Mouse (Mus musculus) right cerebral cortex, adult 18-20 months (tissue): Measurements from ENCODE around the gene Adad2.
A peak's percentile ranks its signal among the peaks of the same experiment; 100 is the strongest.

Experiments used
- DNase-seq: peaks from one replicate; pipeline ENCODE4 v3.0.0; 2022; ENCODE audit warnings: mixed read lengths

Adad2 gene

DNA sequence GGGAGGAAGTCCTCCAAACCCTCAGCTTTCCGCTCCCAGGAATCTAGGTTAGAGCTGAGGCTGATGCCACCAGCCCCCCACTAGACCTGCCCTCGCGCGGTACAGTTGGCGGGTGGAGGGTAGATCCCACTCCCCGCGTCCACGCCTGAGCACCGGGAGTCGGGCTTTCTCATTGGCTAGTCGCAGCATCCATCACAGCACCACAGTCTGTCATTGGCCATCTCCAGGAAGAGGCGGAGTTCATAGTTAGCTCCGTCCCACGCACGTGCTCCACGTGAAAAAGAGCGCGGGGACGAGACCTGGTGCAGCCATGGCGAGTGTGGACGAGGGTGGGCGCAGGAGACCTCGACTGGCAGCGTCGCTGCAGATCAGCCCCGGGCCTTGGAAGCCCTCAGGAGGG lies at the start of gene Adad2:
Gene Adad2, plus strand, starts transcription at position 277 of the 400 bp plus-strand sequence.
- DNase-seq, result no peak

DNA sequence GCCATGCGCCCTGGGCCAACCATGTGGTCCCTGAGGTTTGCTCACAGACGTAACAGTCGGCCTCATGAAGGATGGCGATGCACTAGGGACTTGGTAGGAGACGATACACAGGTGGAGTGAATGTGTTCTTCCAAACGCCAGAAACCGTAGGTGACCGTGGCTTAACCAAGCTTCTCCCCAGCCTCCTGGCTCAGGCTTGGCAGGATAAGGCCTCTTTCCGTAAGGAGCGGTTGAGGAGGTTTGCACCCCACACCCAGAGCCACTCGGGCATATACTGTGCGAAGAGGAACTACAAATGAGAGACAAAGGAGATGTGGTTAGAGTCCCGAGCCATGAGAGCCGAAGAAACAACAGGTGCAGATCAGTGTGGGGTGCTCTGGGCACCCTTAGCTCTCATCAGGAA lies 48.7 kb upstream of the Adad2 start:
- DNase-seq, result no peak

DNA sequence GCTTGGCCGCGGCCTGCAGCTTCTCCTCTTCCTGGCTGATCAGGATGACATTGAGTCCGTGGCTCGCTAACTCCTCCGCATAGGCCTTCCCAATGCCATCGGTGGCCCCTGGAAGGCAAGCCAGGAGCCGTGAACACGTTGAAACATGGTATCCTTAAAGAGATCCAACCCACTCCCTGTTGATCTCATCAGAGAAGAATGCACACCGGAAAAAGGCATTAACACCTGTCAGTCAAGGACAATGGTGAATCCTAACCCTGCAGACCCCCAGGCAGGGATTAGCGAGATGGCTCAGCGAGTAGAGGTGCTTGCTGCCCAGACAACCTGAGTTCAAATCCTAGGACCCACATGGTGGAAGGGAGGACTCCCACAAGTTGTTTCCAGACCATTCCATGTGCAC lies 46.2 kb upstream of the Adad2 start:
- no peak for DNase-seq

DNA sequence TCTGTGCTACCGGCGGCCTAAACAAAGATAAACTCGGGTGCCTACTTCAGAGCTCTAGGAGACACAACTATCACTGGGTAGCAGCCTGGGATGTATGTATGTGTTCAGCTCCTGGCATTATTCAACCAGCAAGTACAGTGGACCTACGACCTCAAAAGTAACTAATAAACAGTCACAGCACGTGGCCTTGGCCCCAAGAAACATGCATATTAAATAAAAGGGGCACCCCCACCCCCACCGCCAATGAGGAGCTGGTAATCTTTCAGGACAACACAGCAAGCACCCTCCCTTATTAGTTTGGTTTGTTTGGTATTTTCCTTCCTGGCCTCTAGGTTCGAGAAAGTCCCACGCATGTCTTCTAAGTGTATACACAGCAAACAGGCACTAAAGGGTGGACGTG lies 44.3 kb upstream of the Adad2 start:
- DNase-seq, result no peak

DNA sequence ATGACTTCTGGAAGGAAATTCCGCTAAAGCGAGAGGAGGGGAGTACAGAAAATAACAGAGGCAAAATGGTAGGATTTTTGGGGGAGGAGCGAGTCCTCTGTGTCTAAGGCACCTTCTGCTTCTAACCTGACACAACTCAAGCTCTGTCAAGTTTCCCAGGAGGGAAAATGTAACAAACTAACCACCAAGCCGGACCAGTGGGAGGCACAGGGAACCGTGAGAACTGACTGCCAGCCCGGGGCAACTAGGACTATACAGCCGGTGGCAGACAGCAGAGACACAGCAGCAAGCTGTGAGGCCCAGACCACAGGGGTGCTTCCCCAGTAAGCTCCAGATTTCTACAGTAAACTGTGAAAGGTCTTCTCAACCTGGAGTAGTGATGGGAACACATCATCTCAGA lies 43.6 kb upstream of the Adad2 start:
- DNase-seq, result no peak

DNA sequence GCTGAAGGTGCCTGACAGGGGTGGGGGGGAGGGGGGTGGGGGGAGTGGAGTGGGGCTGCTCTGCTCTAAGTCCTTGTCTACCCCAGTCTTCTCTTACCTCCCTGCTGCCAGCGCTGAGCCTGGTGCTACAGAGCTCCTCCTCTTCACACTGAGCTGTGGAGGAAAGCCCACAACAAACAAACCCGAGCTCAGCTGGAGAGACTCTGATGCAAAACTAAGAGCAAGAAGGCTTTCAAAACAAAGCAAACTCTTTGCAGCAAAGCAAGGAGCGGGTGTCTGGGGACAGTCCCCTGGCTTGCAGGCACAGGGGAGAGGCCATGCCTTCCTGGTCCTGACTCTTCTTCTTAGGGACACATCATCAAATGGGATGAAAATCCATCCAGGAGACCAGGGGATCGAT lies 42.7 kb upstream of the Adad2 start:
- DNase-seq, result no peak

DNA sequence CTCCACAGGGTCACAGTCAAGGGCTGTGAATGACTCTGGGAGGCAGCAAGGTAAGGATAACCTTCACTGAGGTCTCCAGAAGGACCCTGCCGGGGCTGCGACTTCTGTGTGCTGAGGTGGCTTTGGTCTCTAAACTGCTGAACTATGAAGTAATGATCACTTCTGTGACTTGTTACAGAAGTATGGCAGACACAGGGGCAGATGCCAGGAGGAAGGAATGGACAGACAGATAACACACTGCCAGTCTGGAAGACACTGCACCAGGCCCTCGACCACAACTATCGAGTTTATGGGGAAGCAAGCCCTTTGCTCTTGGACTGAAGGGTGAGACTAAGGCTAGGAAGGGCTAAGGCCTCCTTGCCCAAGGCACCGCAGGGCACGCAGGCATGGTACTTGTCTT lies 41.4 kb upstream of the Adad2 start:
- no peak for DNase-seq

DNA sequence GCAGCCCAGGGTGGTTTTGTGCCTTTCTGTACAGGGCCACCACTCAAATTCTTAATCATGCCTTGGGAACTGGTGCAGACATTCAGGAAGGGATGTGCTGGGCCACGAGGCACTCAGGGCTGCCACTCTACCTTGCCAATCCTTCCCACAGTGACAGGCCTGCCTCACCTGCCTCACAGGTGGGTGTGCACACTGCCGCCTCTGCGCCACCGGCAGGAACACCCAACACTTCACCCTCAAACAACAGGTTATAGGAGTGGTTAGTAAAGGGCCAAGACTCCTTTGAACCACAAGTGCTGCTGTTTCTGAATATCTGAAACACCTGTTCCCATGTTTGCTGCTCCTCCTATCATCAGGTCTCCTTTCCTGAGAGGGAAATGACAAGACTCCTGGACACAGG lies 40.1 kb upstream of the Adad2 start:
- no peak for DNase-seq

DNA sequence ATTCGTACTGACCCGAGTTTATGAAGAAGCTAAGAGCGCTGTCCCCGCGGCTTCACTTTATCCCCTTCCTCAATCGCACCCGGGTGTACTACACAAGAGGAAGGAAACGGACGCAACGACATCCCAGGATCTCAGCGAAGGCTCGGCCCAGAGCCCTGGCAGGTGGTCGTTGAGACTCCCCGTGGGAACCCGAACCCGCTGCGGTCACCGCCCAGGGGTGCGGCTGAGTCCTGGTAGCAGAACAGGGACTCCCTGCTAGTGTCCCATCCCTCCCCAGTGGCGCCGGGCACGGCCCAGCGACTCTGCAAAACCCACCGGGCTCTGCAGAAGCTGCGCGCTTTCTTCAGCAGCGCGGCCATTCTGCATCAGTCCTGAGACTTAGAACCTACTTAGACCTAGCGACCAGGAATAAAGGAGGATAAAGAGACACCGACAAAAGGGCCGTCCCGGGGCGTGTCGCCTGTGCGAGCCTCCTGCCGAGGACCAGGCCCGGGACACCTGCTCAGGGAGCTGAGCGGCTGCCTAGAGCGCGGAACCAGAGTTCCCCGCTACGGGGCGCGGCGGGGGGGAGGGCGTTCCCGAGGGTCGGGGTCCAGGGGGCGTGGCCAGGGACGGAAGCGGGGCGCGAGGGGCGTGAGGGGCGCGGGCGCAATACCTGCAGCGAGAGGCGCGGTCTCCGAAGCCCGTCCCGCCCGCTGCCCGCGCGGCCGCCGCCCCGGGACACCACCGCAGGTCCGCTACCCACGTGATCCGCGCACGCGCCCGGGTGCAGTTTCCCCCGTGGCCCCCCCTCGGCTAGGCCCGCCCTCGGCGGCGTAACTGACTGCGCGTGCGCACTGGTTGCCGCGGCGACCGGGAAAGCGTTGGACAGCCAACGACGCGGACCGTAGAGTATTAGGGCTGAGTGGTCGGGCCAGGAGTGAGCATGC lies 37.8 kb upstream of the Adad2 start, which contains the start of the genes Hsdl1 and Dnaaf1:
Gene Hsdl1, minus strand, starts transcription at position 747 of the 929 bp plus-strand sequence.
Gene Dnaaf1, plus strand, starts transcription at position 799 of the 929 bp plus-strand sequence.
- DNase-seq, result peak; percentile 96

DNA sequence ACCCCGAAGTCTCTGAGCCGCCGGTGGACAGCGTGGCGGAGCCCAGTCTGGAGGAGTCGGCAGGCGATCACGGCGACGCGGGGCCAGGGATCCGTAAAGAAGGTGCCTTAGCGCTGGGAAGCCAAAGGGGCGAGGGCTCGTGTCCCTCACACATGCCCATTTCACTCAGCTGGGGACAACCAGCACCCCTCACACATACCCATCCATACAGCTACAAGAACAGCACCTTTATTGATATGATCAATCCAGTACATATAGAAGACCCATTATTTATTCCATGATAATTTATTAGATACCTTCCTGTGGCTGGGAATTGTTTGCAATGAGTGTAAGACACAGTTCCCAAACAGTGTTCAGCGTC lies 37.2 kb upstream of the Adad2 start:
- no peak for DNase-seq

DNA sequence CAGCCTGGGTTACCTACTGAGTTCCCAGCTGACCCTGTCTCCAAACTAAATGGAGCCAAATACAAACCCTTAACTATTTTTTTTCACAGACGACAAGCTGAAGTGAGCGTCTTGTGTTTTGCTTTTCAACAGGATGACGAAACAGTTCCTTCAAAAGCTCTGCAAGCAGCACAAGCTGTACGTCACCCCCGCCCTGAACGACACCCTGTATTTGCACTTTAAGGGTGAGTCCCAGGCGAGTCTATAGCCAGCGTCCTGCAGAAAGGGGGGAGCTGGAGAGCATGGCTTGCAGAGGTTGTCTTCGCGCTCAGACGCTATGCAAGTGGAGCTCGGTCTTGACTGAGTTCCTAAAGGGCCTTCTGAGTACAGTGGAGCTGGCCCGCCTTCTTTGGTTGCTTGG lies 33.5 kb upstream of the Adad2 start:
- DNase-seq, result no peak

DNA sequence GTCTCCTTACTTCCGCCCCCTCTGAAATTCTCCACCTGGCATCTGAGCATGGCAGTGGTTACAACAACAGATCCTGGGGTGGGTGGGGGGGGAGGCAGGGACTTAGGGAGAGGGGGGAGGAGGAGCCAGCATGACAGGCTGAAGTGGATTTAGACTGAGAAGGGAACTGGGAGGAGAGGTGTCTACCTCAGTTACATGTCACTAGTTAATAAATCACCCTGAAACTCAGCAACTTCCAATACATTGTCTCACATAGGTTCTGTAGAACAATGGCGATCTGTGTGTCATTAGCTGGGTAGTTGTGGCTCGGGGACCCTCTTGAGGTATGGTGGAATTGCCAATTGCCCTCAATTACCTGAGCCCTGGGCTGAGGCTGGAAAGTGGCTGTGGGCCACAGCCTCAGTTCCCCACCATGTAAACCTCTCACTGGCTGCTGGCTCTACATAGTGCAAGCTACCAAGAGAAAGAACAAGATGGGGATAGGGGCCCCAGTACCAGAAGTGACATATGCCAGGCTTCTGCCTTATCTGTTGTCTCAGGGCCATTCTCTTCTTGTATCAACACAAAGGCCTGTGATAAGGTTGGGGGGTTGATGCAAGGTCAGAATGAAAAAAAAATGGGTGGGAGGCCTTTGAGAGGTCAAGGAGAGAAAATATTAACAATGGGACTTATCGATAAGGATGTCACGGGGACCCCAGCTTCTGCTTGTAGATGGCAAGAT lies 31.9 kb upstream of the Adad2 start:
- DNase-seq, result no peak

DNA sequence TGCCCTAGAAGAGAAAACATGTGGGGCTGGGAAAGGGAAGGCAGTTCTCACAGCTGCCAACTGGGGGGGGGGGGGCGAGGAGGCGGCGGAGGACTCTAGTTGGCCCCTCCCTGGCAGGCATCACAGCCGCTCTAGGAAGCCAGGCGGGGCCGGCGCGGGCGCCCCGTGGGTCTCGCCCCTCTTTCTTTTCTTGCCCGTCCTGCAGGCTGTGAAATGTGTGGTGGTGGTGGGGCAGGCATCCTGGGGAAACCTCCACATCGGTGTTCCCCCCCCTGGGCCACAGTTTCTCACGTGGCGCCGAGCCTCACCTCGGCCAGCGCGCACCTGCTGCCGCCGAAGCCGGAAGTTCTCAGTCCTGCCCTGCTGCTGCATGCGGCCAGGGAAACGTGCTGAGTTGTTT lies 26.6 kb upstream of the Adad2 start:
- DNase-seq, result no peak

DNA sequence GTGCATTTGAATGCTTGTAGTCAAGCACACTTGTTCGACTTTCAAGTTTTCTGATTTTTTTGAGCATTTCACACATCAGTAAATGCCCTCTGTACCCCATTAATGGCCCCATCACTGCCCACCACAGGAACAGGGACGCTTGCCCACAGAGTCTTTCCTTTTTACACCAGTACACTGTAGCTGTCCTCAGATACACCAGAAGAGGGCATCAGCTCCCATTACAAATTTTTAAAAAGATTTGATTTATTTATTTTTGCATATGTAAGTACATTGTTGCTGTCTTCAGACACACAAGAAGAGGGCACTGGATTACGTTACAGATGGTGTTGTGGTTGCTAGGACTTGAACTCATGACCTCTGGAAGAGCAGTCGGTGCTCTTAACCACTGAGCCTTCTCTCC lies 24.2 kb upstream of the Adad2 start:
- no peak for DNase-seq

DNA sequence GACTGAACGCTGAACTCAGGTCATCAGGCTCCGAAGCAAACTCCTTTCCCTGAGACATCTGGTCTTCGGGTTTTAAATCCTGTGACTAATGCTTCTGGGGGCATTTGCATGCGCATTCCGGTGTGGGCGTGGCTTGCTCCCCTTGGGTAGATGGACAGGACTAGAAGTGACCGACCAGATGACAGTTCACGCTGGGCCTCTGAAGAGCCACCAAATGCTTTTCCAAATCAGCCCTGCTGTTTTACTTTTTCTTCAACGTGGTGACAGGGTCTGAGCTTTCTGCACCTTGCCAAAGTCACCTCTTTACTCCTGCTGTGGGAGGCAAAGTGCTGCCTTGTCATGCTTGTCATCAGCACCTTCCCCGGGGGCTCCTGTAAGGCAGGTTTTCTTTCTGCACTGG lies 23.7 kb upstream of the Adad2 start:
- no peak for DNase-seq

DNA sequence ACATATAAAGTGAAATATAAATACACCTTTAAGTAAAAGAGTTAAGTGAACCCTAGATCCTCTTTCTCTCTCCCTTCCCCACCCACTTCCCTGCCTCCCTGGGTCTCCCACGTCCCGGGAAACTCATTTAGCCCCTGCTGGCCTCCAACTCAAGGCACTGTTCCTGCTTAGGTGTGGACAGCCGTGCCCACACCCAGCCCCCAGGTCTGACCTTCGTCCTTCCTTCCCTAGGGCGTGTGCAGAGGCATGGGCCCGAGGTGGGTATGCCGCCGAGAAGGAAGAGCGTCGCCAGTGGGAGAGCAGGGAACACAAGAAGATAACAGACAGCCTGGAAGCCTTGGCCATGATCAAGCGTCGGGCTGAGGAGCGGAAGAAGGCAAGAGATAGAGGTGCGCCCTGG lies 22.2 kb upstream of the Adad2 start:
- no peak for DNase-seq

DNA sequence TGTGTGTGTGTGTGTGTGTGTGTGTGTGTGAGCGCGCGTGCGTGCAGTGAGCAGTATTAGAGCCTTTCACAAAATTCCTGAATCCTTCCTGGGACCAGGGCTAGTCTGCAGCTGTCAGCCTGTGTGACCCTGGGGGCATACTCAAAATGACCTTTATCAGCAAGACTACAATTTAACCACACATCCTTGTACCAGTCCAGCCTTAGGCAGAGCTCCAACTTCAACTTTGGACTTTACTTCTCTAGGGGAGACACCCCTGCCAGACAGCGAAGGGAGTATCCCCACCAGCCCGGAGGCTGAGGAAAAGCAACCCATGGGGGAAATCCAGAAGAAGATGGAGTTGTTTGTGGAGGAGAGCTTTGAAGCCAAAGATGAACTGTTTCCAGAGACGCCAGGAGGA lies 21.1 kb upstream of the Adad2 start:
- DNase-seq, result no peak

DNA sequence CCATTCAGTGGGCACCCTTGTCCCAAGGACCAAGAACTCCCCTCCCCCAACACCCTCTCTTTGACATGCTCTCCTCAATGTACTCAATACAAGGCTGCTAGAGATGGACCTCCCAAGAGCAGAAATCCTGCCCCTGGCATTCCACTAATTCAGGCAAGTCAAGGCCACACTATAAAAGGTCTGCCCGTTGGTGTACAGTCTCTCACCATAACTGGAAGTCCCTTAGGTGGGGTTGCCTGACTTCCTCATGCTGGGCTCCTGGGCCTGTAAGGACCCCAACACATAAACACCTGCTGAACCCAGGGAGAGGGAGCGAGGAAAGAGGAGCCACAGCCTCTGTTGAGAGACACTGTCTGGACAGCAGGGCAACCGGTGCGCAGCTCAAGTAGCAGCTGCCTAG lies 8.8 kb upstream of the Adad2 start:
- no peak for DNase-seq

DNA sequence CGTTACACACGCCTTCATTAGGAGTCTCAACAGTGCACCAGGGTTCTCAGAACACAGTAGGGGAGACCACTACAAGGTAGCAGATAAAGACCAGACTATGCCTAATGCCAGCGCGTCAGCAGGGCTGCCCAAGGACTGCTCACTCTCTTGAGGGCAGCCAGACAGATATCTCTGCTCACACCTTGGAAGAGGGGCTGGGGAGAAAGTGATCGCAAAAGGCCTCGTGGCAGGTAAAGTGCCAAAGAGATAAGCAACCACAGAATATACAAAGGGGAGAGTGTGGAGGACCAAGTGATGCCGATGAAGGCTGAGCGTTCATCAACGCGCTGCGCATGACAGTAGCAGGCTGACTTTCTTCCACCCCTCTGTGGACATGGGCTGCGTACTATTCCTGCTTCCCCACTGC lies 8.1 kb upstream of the Adad2 start:
- DNase-seq, result no peak

DNA sequence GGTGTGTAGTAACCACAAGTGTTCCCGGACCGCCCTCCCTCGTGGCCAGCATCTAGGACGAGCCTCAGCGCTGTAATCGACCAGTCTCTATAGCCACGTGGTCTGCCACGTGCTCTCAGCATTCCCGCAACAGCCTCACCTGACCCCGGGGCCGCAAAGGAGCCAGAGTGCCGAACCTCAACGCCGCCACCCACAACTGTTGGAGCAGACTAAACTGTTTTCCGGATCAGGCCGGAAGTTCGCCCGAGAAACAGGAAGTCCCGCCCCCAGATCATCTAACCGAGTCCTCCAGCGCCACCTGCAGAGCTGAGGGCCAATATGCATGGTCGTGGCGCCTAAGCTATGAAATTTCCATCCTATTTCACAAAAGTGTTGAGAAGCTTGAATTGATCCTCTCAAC lies 7.6 kb upstream of the Adad2 start, which contains the start of gene Taf1c:
Gene Taf1c, minus strand, starts transcription at position 227 of the 400 bp plus-strand sequence.
- peak; percentile 91 for DNase-seq

DNA sequence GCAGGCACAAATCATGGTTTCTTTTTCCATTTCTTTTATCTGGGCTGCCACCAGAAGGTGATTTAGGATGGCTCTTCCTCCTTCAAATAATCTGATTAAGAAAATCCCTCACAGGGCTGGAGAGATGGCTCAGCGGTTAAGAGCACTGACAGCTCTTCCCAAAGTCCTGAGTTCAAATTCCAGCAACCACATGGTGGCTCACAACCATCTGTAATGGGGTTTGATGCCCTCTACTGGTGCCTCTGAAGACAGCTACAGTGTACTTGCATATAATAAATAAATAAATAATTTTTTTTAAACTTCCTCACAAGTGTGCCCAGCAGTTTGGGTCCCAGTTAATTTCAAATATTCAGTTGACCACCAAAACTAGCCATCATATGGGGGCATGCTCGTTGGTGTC lies 6.3 kb upstream of the Adad2 start:
- DNase-seq, result no peak

DNA sequence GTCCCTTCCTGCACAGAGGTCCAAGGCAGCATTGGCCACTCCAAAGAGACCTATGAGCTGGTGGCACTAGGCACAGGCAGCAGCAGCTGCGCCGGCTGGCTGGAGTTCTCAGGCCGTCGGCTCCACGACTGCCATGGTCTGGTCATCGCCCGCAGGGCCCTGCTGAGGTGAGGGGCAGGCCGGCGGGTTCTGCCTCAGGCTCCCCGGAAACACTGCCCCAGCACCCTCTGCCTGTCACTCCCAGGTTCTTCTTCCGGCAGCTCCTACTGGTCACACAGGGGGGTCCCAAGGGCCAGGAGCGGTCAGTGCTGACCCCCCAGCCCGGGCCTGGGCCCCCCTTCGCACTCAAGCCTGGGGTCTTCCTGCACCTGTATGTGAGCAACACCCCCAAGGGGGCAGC lies 2.5 kb downstream of the Adad2 start:
- no peak for DNase-seq

DNA sequence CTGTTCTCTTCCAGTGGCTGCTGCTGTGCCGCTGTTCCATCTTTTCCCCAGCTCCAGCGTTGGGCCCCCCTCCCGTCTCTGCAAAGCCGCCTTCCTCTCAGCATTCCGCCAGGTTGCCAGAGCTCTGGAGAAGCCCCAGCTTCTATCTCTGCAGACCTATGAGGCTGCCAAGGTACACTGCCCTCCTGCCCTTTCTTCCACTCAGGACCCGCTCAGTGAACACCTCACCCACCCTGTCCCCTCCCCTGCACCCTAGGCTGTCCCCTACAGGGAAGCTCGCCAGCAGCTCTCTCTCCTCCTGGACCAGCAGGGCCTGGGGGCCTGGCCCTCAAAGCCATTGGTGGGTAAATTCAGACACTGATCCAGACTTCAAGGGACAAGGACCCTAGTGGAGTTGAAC lies 3.8 kb downstream of the Adad2 start:
- no peak for DNase-seq

DNA sequence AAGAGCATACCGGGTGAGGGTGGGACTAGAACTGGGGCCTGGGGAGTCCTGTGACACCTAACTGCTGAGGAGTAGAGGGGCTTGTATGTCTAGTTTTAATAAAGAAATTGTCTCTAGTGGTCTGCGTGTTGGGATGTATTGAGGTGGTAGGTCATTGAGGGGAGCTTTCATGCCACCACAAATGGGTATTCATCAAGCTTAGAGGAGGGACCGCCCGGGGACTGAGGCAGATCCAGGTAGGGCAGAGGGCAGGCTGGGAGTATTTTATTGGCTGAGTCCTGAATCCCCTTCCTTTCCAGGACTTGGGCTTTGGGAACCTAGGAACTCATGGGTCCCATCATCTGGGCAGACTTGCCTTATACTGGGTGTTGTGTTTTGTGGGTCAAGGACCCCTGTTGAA lies 4.3 kb downstream of the Adad2 start:
- no peak for DNase-seq
